Comparison of ENCODE assay signal across 12 mouse cellular contexts in the genomic region with DNA sequence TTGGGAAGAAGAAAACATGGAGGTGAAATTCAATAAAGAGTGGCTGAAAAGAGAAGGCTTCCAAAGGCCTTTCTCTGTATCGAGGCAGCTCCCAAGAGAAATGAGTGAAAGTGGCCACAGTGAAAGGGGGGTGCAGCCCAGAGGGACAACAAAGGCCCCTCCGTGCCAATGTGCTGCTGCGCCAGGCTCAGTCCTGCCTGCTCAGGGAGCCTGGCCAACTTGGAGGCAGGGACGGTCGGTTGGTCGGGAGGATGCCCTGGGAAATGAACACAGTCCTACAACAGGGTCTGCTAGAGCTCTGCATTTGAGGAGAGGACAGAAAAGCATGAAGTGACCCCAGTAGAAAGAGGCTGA.
DNase-seq lines count a peak whose midpoint lies in the region.
"Had no signal": no experiment of that assay in that cellular context is flagged by ENCODE, and none has a peak within 500 bp of the region (broad histone marks: within the 10 kb centered on the region; RNA-seq: fewer than 3 reads in every experiment).

No protein-coding gene starts in this region.

- H3K4me1 ChIP-seq in midbrain, embryonic 10.5 days, result peaks cover 24% of the 10 kb centered on the region
- H3K4me1 ChIP-seq: embryonic facial prominence, embryonic 15.5 days; lung, embryonic 15.5 days had no signal

- DNase-seq in adrenal gland, postnatal 10 days, result peak; percentile 36
- no peak for DNase-seq in adrenal gland, adult 8-10 months
- DNase-seq in right cerebral cortex, postnatal 25 days, result peak; percentile 18
- no peak for DNase-seq in right cerebral cortex, adult 18-20 months
- DNase-seq in midbrain, embryonic 10.5 days (ENCODE audit: low spot score), result no peak
- no peak for DNase-seq in thymus, postnatal 10 days (ENCODE audit: low spot score in 2 of 2)
- DNase-seq in thymus, postnatal 36 days, result no peak
- no peak for DNase-seq in kidney, adult 9 months
- DNase-seq: gastrocnemius, adult 2 months had no signal

- H3K9me3 ChIP-seq in midbrain, embryonic 10.5 days (replicated peaks), result no peaks in the 10 kb centered on the region
- H3K9me3 ChIP-seq: embryonic facial prominence, embryonic 15.5 days; lung, embryonic 15.5 days had no signal

- WGBS in midbrain, embryonic 10.5 days, result 64% methylated on average over 6 of the region's 6 CpGs

- H3K4me3 ChIP-seq in midbrain, embryonic 10.5 days, result no peak overlapping the region
- H3K4me3 ChIP-seq: embryonic facial prominence, embryonic 15.5 days; gastrocnemius, adult 2 months; lung, embryonic 15.5 days had no signal

- H3K27me3 ChIP-seq in midbrain, embryonic 10.5 days (ENCODE audit: low read depth, poor library complexity, severe bottlenecking), result peaks cover 3% of the 10 kb centered on the region; the same call in 1 of the 2 replicates
- H3K27me3 ChIP-seq: embryonic facial prominence, embryonic 15.5 days; lung, embryonic 15.5 days had no signal

- H3K36me3 ChIP-seq in midbrain, embryonic 10.5 days, result peaks cover 20% of the 10 kb centered on the region

- H3K27ac ChIP-seq in midbrain, embryonic 10.5 days (replicated peaks), result peak overlapping the region; percentile 73
- H3K27ac ChIP-seq: embryonic facial prominence, embryonic 15.5 days; gastrocnemius, adult 2 months; kidney, postnatal 0 days; lung, embryonic 15.5 days had no signal

Comparison
In these comparisons a context has a peak if more than half of its experiments do, and no peak if none do; other contexts are left out.
1. DNase-seq: peak in adrenal gland, postnatal 10 days (single experiment) and right cerebral cortex, postnatal 25 days (single experiment); none in adrenal gland, adult 8-10 months (single experiment), right cerebral cortex, adult 18-20 months (single experiment), midbrain, embryonic 10.5 days (single experiment), thymus, postnatal 10 days (0 of 2), thymus, postnatal 36 days (0 of 2) and kidney, adult 9 months (single experiment).